Mouse (Mus musculus) limb, embryonic 11.5 days (tissue): ENCODE measurements around the gene Phb2. TPM values are rescaled to one million over a fixed set of nuclear protein-coding genes. Genes with fewer than 3 reads are reported as not detected.
"Not testable (repeated sequence)": the region's sequence is repeated elsewhere in the genome, so short reads cannot be mapped to it uniquely, and the experiment has no call there.

Source experiments
- ATAC-seq: fragments of 200-750 bp; cut with Nextera tagmentation; 2 replicates; pipeline ENCODE4 v1.8.0; 2017; ENCODE audit warnings: low read depth; ENCODE audit not compliant: insufficient number of reproducible peaks, low FRiP score, low TSS enrichment
- DNase-seq: peaks from one replicate; pipeline ENCODE4 v3.0.0-alpha.2; 2015; ENCODE audit warnings: low spot score
- H3K27ac ChIP-seq: fragments of 300-500 bp; sonication (generic); replicated peaks from 2 replicates; pipeline ENCODE4 v1.5.1; 2014; ENCODE audit warnings: low read depth, mild to moderate bottlenecking, low read length
- H3K27me3 ChIP-seq: fragments of 300-500 bp; sonication (generic); 2 replicates; pipeline ENCODE4 v1.6.1; 2014; ENCODE audit warnings: mild to moderate bottlenecking, low read length, mixed read lengths; ENCODE audit not compliant: control insufficient read depth, insufficient read depth
- H3K36me3 ChIP-seq: fragments of 300-500 bp; sonication (generic); 2 replicates; pipeline ENCODE4 v1.6.1; 2014; ENCODE audit warnings: mild to moderate bottlenecking, low read length, moderate library complexity, mixed read lengths; ENCODE audit not compliant: control insufficient read depth, insufficient read depth
- H3K4me1 ChIP-seq: fragments of 300-500 bp; sonication (generic); 2 replicates; pipeline ENCODE4 v1.6.1; 2014; ENCODE audit warnings: low read length, mixed read lengths; ENCODE audit not compliant: control insufficient read depth, insufficient read depth
- H3K4me2 ChIP-seq: fragments of 300-500 bp; sonication (generic); 2 replicates; pipeline ENCODE4 v1.6.1; 2014; ENCODE audit warnings: low read depth, mild to moderate bottlenecking, moderate library complexity; ENCODE audit not compliant: severe bottlenecking
- H3K4me3 ChIP-seq: fragments of 300-500 bp; sonication (generic); 2 replicates; pipeline ENCODE4 v1.5.1; 2014; ENCODE audit warnings: low read depth, low read length
- H3K9ac ChIP-seq: fragments of 300-500 bp; sonication (generic); 2 replicates; pipeline ENCODE4 v1.6.1; 2014; ENCODE audit warnings: mild to moderate bottlenecking, low read length
- H3K9me3 ChIP-seq: fragments of 300-500 bp; sonication (generic); 2 replicates; pipeline ENCODE4 v1.6.1; 2016; ENCODE audit warnings: low read length; ENCODE audit not compliant: control insufficient read depth
- WGBS: fragments of 180-500 bp; shearing (Covaris S2); extraction: QIAGEN DNeasy Blood & Tissue Kit; methylation state at CpG from one replicate; pipeline ENCODE4 v1.1.7; 2014; 5-methylcytosine and 5-hydroxymethylcytosine counted together
- polyA plus RNA-seq: library from polyadenylated mRNA; unstranded; fragments of >200 nt; fragmentation: Nextera tagmentation; extraction: Ambion mirVana; gene quantifications from 2 replicates; pipeline ENCODE4 v1.2.1, GENCODE M21; 2014

Phb2 gene
- polyA plus RNA-seq, 1 experiment from 2014 or later, result 427 TPM

GRCm38 (mm10) chr6:124672100-124672499, 40.0 kb upstream of the Phb2 start:
- no peak for ATAC-seq
- H3K9ac ChIP-seq, result no peak overlapping the region
- no peaks in the 10 kb centered on the region for H3K27me3 ChIP-seq
- DNase-seq, result no peak
- H3K4me1 ChIP-seq, result no peaks in the 10 kb centered on the region; the same call in 1 of the 2 replicates
- no peaks in the 10 kb centered on the region for H3K36me3 ChIP-seq
- 58% methylated on average over 6 of the region's 6 CpGs for WGBS
- H3K4me2 ChIP-seq, result no peak overlapping the region
- H3K9me3 ChIP-seq, result no peaks in the 10 kb centered on the region
- H3K4me3 ChIP-seq, result no peak overlapping the region
- H3K27ac ChIP-seq, result no peak overlapping the region

GRCm38 (mm10) chr6:124673619-124674018, 38.5 kb upstream of the Phb2 start:
- no peak overlapping the region for H3K27ac ChIP-seq
- H3K36me3 ChIP-seq, result no peaks in the 10 kb centered on the region
- no peak overlapping the region for H3K9ac ChIP-seq
- no peak overlapping the region for H3K4me3 ChIP-seq
- no peaks in the 10 kb centered on the region for H3K27me3 ChIP-seq
- H3K4me2 ChIP-seq, result no peak overlapping the region
- WGBS, result 94% methylated on average over 9 of the region's 9 CpGs
- H3K4me1 ChIP-seq, result no peaks in the 10 kb centered on the region; the same call in 1 of the 2 replicates
- no peaks in the 10 kb centered on the region for H3K9me3 ChIP-seq
- no peak for ATAC-seq
- DNase-seq, result no peak

- 95% methylated on average over 7 of the region's 7 CpGs for WGBS
- Histone ChIP-seq H3K36me3 (no peaks in the 10 kb centered on the region), H3K9me3 (no peaks in the 10 kb centered on the region), H3K27ac (no peak overlapping the region), H3K4me1 (no peaks in the 10 kb centered on the region; the same call in 1 of the 2 replicates), H3K9ac (no peak overlapping the region), H3K4me2 (no peak overlapping the region), H3K4me3 (no peak overlapping the region), H3K27me3 (no peaks in the 10 kb centered on the region)
- DNase-seq (no peak), ATAC-seq (no peak)
Measured at GRCm38 (mm10) chr6:124674591-124674990, 37.5 kb upstream of the Phb2 start.

GRCm38 (mm10) chr6:124676171-124676570, 36.0 kb upstream of the Phb2 start:
- no peak for DNase-seq
- no peak overlapping the region for H3K4me3 ChIP-seq
- 85% methylated on average over 6 of the region's 6 CpGs for WGBS
- H3K4me2 ChIP-seq, result no peak overlapping the region
- H3K9ac ChIP-seq, result no peak overlapping the region
- ATAC-seq, result no peak
- H3K9me3 ChIP-seq, result no peaks in the 10 kb centered on the region
- H3K27me3 ChIP-seq, result no peaks in the 10 kb centered on the region
- H3K36me3 ChIP-seq, result no peaks in the 10 kb centered on the region
- no peaks in the 10 kb centered on the region; the same call in 1 of the 2 replicates for H3K4me1 ChIP-seq
- H3K27ac ChIP-seq, result no peak overlapping the region

- 97% methylated on average over 7 of the region's 7 CpGs for WGBS
- H3K9me3 ChIP-seq, result no peaks in the 10 kb centered on the region
- H3K27me3 ChIP-seq, result no peaks in the 10 kb centered on the region
- H3K9ac ChIP-seq, result no peak overlapping the region
- H3K36me3 ChIP-seq, result no peaks in the 10 kb centered on the region
- H3K27ac ChIP-seq, result no peak overlapping the region
- ATAC-seq (no peak), DNase-seq (no peak)
- no peak overlapping the region for H3K4me3 ChIP-seq
- no peak overlapping the region for H3K4me2 ChIP-seq
- H3K4me1 ChIP-seq, result no peaks in the 10 kb centered on the region
Measured at GRCm38 (mm10) chr6:124678769-124679168, 33.4 kb upstream of the Phb2 start.

- H3K4me3 ChIP-seq, result no peak overlapping the region
- DNase-seq (no peak), ATAC-seq (no peak)
- WGBS, result 95% methylated on average over 3 of the region's 3 CpGs
- H3K9me3 ChIP-seq, result no peaks in the 10 kb centered on the region
- no peak overlapping the region for H3K27ac ChIP-seq
- H3K27me3 ChIP-seq, result no peaks in the 10 kb centered on the region
- H3K36me3 ChIP-seq, result no peaks in the 10 kb centered on the region
- H3K4me1 ChIP-seq, result no peaks in the 10 kb centered on the region
- no peak overlapping the region for H3K9ac ChIP-seq
- no peak overlapping the region for H3K4me2 ChIP-seq
Measured at GRCm38 (mm10) chr6:124679486-124679885, 32.6 kb upstream of the Phb2 start.

- H3K4me3 ChIP-seq, H3K9me3 ChIP-seq, H3K4me2 ChIP-seq, ATAC-seq, H3K4me1 ChIP-seq, H3K27me3 ChIP-seq, H3K9ac ChIP-seq, DNase-seq, H3K36me3 ChIP-seq, H3K27ac ChIP-seq: not testable (repeated sequence)
- WGBS, result 82% methylated on average over 6 of the region's 6 CpGs
Measured at GRCm38 (mm10) chr6:124682291-124682690, 29.8 kb upstream of the Phb2 start.

GRCm38 (mm10) chr6:124683591-124684417, 28.3 kb upstream of the Phb2 start:
- ATAC-seq, result no peak

More at GRCm38 (mm10) chr6:124683591-124684417, 28.3 kb upstream of the Phb2 start:
- no peaks in the 10 kb centered on the region for H3K9me3 ChIP-seq
- H3K27me3 ChIP-seq, result no peaks in the 10 kb centered on the region
- H3K4me2 ChIP-seq, result no peak overlapping the region
- H3K36me3 ChIP-seq, result no peaks in the 10 kb centered on the region
- 69% methylated on average over 14 of the region's 14 CpGs for WGBS
- H3K4me3 ChIP-seq, result no peak overlapping the region
- H3K27ac ChIP-seq, result no peak overlapping the region
- no peak for DNase-seq
- no peaks in the 10 kb centered on the region for H3K4me1 ChIP-seq
- H3K9ac ChIP-seq, result no peak overlapping the region
